Mouse (Mus musculus) bone marrow macrophage, adult 2 months (primary cell): ENCODE data around the gene 2610507B11Rik.

Experiments
- CTCF ChIP-seq: IDR thresholded peaks from 2 replicates; pipeline ENCODE4 v1.5.1; 2012; ENCODE audit warnings: low read depth, mild to moderate bottlenecking, low read length, moderate library complexity
- POLR2A ChIP-seq: IDR thresholded peaks from 2 replicates; pipeline ENCODE4 v1.6.1; 2012; ENCODE audit warnings: mild to moderate bottlenecking, low read depth, low read length, borderline replicate concordance

GRCm38 (mm10) chr11:78327634-78328511 lies 66.3 kb downstream of the 2610507B11Rik start, which contains the start of gene Pigs:
- no peak for TF ChIP-seq POLR2A
- TF ChIP-seq CTCF = 0 out of 2 replicates have a peak, but pooled peaks have one; percentile 16
